Mouse (Mus musculus) forebrain, postnatal 0 days (tissue): ENCODE data around the gene Tor2a. TPM values are rescaled to one million over a fixed set of nuclear protein-coding genes. Genes with fewer than 3 reads are reported as not detected.
A peak's percentile ranks its signal among the peaks of the same experiment; 100 is the strongest.

ENCODE experiments used
- ATAC-seq: fragments of 200-750 bp; cut with Nextera tagmentation; 2 replicates; pipeline ENCODE4 v1.8.0; 2017; ENCODE audit warnings: mild to moderate bottlenecking, moderate library complexity
- DNase-seq: peaks from one replicate; pipeline ENCODE4 v3.0.0-alpha.2; 2015
- H3K27ac ChIP-seq: fragments of 300-500 bp; sonication (generic); 2 replicates; pipeline ENCODE4 v1.5.1; 2014; ENCODE audit warnings: low read depth, mild to moderate bottlenecking, antibody characterized with exemption, low read length, moderate library complexity, mixed read lengths
- H3K27me3 ChIP-seq: fragments of 300-500 bp; sonication (generic); 2 replicates; pipeline ENCODE4 v1.6.1; 2014; ENCODE audit warnings: mild to moderate bottlenecking, low read length, mixed read lengths; ENCODE audit not compliant: insufficient read depth
- H3K36me3 ChIP-seq: fragments of 300-500 bp; sonication (generic); 2 replicates; pipeline ENCODE4 v1.6.1; 2014; ENCODE audit warnings: mild to moderate bottlenecking, moderate library complexity; ENCODE audit not compliant: insufficient read depth
- H3K4me1 ChIP-seq: fragments of 300-500 bp; sonication (generic); 2 replicates; pipeline ENCODE4 v1.6.1; 2014; ENCODE audit warnings: antibody characterized with exemption; ENCODE audit not compliant: insufficient read depth
- H3K4me2 ChIP-seq: fragments of 300-500 bp; sonication (generic); 2 replicates; pipeline ENCODE4 v1.6.1; 2014; ENCODE audit warnings: low read depth, mild to moderate bottlenecking, moderate library complexity
- H3K4me3 ChIP-seq: fragments of 300-500 bp; sonication (generic); 2 replicates; pipeline ENCODE4 v1.5.1; 2014; ENCODE audit warnings: low read depth, low read length, mixed read lengths
- H3K9ac ChIP-seq: fragments of 300-500 bp; sonication (generic); 2 replicates; pipeline ENCODE4 v1.6.1; 2014; ENCODE audit warnings: mild to moderate bottlenecking
- H3K9me3 ChIP-seq: fragments of 300-500 bp; sonication (generic); 2 replicates; pipeline ENCODE4 v1.6.1; 2016; ENCODE audit warnings: low read length
- CTCF ChIP-seq: sonication (generic); IDR thresholded peaks from 2 replicates; pipeline ENCODE4 v1.5.1; 2016; ENCODE audit warnings: antibody characterized with exemption, control low read depth, low read depth
- WGBS: fragments of 180-500 bp; shearing (Covaris S2); extraction: QIAGEN DNeasy Blood & Tissue Kit; methylation state at CpG from one replicate; pipeline ENCODE4 v1.1.7; 2014; 5-methylcytosine and 5-hydroxymethylcytosine counted together
- polyA plus RNA-seq: library from polyadenylated mRNA; unstranded; fragments of >200 nt; fragmentation: Nextera tagmentation; extraction: Ambion mirVana; gene quantifications from 2 replicates; pipeline ENCODE4 v1.2.1, GENCODE M21; 2015
- total RNA-seq: library from RNA; depleted of rRNA; stranded (reverse); fragments of >200 nt; gene quantifications from 2 replicates; pipeline ENCODE4 v1.2.3, GENCODE M21; 2014; rRNA removed

Gene Tor2a
- total RNA-seq (51.4 and 54.3 TPM in 2 replicates), polyA plus RNA-seq (40.7 and 44.8 TPM in 2 replicates)

DNA sequence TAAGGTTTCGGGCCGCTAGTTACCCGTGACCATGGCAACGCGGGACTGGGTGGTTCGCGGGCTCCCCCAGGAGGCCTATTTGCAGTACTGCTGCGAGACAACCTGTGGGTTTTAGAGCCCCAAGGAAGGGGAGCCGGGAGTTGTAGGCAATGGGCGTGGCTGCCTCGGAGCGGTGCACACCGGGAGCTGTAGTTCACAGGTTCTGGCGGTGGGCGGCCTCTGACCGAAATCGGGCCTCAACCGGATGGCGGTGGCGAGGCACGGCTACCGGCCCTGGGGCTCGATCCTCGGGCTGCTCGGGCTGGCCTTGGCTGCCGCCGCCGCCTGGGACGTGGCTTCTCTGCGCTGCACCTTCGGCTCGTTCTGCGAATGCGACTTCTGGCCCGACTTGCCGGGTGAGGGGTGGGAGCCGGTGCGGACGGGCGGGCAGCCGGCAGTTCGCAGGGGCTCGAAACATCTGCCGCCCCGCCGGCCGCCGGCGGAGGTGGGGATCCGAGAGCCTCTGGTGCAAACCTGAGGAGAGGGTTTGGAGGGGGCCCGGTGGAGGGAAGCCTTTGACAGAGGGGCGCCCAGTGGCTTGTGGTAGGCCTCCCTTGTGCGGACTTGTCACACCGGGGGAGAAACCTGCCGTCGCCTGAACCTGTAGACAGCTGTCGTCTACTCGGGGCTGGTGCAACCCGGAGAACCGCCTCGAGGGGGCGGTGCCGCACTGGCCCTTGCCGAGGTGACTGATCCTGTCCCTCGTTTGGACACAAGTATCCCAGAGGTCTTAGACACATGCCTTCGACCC, at the start of gene Tor2a:
Tor2a (plus strand) TSS at position 179 of the 790 bp plus-strand sequence.
- Histone ChIP-seq H3K4me3 (peak within 1 kb of the TSS; percentile 64), H3K36me3 (peaks cover 50% of the 10 kb centered on the region), H3K4me2 (peak within 1 kb of the TSS; percentile 62), H3K27me3 (no peaks in the 10 kb centered on the region), H3K4me1 (peaks cover 8% of the 10 kb centered on the region), H3K27ac (peak within 1 kb of the TSS; percentile 89), H3K9ac (peak within 1 kb of the TSS; percentile 92), H3K9me3 (no peaks in the 10 kb centered on the region)
- TF ChIP-seq CTCF, result peak; percentile 94
- peak; percentile 98 for DNase-seq
- peak; percentile 98 for ATAC-seq
- 3% methylated on average over 64 of the region's 66 CpGs for WGBS

DNA sequence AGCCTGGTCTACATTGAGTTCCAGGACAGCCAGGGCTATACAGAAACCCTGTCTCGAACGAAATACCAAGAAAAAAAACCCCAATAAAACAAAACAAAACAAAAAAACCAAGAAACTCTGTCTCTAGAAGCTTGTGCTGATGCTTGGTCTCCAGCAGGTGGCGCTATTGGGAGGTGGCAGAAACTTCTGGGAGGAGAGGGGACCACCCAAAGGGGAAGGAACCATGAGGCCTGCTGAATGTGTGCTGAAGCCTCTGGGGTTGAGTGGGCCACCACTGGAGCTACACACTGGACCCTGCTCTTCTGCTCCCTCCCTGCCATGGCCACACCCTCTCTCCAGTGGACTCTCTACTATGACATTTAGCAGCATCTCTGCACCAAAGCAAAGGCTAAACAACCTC, 48.4 kb upstream of the Tor2a start:
- Histone ChIP-seq H3K4me1 (peaks cover 3% of the 10 kb centered on the region), H3K9me3 (no peaks in the 10 kb centered on the region), H3K27me3 (no peaks in the 10 kb centered on the region), H3K4me3 (no peak overlapping the region), H3K27ac (no peak overlapping the region), H3K36me3 (peaks cover 60% of the 10 kb centered on the region), H3K9ac (no peak overlapping the region), H3K4me2 (no peak overlapping the region)
- no peak for ATAC-seq
- DNase-seq, result peak; percentile 73
- TF ChIP-seq CTCF, result peak; percentile 83
- 32% methylated on average over 3 of the region's 3 CpGs for WGBS

DNA sequence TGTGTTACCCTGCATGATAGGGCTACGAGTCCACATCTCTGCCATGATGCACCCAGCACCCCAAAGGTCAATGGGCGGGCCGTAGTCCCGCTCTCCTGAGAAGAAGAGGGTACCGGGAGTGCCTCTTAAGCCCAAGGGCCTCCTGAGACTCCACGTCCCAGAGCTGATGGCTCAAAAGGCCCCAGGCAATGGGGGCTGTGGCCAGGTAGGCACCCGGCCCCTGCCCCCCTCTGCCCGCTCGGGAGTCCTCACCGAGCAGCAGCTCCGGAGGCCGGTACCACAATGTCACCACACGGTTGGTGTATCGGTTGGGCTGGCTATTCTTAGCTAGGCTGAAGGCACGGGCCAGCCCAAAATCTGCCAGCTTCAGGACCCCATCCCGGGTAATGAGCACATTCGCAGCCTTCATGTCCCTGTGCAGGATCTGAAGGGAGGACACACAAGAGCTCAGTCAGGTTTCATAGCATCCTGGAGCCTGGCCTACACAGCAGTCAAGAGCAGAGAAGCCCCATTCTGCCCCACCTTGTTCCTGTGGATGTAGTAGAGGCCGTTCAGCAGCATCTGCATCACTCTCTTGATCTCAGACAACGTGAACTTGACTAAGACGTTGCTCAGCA, 47.4 kb upstream of the Tor2a start:
- WGBS, result 93% methylated on average over 20 of the region's 20 CpGs
- Histone ChIP-seq H3K9ac (no peak overlapping the region), H3K4me1 (peaks cover 3% of the 10 kb centered on the region), H3K4me3 (no peak overlapping the region), H3K4me2 (no peak overlapping the region), H3K36me3 (peaks cover 52% of the 10 kb centered on the region), H3K27ac (no peak overlapping the region), H3K9me3 (no peaks in the 10 kb centered on the region), H3K27me3 (no peaks in the 10 kb centered on the region)
- no peak for ATAC-seq
- TF ChIP-seq CTCF, result no peak
- DNase-seq, result no peak

DNA sequence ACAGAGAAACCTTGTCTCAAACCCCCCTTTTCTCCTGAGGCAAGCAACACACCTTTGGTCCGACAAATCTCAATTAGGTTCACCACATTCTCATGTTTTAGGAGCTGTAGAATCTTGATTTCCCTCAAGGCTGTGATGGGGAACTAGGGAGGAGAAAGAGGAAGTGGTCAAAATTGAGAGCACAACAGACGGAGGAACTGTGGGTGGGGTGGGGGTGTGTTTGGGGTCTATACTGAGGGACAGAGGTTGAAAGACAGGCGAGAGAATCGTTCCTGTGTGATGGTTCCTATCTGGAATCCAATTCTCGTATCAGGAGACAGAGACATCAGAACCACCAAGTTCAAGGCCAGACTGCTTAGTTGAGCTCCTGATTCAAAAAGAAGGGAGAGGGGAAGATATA, 46.6 kb upstream of the Tor2a start:
- H3K27ac ChIP-seq, result no peak overlapping the region
- no peaks in the 10 kb centered on the region for H3K27me3 ChIP-seq
- peaks cover 44% of the 10 kb centered on the region for H3K36me3 ChIP-seq
- WGBS, result 91% methylated on average over 5 of the region's 5 CpGs
- H3K4me2 ChIP-seq, result no peak overlapping the region
- peaks cover 3% of the 10 kb centered on the region for H3K4me1 ChIP-seq
- H3K4me3 ChIP-seq, result no peak overlapping the region
- no peak overlapping the region for H3K9ac ChIP-seq
- no peak for TF ChIP-seq CTCF
- DNase-seq (no peak), ATAC-seq (no peak)
- no peaks in the 10 kb centered on the region for H3K9me3 ChIP-seq

DNA sequence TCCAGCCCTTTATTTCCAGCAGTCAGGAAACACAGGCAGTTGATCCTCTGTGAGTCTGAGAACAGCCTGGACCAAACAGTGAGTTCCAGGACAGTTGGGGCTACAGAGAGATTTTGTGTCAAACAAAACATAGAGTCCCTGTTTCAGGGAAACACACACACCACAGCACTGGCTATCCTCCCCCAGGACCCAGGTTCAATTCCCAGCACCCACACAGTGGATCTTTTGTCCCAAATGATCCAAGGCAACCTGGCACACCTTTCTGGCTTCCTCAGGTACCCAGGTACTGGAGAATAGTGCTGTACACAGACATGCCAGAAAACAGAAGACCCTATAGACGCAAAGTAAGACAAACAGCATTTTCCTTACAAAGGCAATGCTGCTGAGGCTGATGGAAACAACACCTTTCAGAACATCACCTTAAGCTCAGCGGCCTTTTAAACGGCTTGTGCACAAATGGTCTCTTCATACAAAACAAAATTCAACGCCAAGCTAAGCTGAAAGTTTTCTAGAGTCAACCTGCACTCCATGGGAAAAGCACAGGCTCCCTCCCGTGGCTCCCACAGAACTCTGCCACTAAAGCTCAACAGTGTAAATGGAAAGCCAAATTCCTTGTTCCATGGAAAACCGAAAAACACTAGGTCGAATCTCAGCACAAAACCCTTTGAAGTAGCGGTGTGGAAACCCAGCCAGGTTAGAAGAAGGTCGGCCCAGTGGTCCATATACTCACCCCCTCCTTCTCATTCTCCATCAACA, 45.6 kb upstream of the Tor2a start:
- Histone ChIP-seq H3K4me2 (peak overlapping the region; percentile 94), H3K27ac (0 out of 2 replicates have a peak overlapping the region, but pooled peaks have one; percentile 100), H3K9me3 (no peaks in the 10 kb centered on the region), H3K36me3 (peaks cover 35% of the 10 kb centered on the region), H3K27me3 (no peaks in the 10 kb centered on the region), H3K9ac (peak overlapping the region; percentile 86), H3K4me3 (peak overlapping the region; percentile 81), H3K4me1 (peaks cover 3% of the 10 kb centered on the region)
- TF ChIP-seq CTCF, result peak; percentile 11; the same call in 1 of the 2 replicates
- DNase-seq (no peak), ATAC-seq (no peak)
- 26% methylated on average over 9 of the region's 9 CpGs for WGBS

DNA sequence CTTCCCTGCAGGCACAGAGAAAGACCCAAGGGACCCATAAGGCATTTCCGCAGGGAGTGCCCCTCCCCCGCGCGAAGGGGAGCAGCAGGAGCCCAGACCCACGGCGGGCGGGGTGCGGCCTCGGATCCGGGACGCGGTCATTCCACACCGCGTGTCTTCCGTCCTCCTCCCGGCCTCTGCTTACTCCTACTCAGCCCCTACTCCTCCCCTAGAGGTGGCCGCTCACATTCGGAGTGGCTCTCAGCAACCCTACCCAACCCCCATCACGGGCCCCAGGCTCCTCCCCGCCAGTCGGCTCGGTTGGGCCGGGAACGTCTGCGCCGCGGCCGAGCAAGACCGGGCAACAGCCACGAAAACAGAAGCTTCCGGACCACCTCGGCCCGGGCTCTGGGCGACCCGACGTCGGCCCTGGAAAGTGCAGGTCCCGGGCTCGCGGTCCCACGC, 44.9 kb upstream of the Tor2a start:
- ATAC-seq (no peak), DNase-seq (peak; percentile 12)
- Histone ChIP-seq H3K4me1 (peaks cover 3% of the 10 kb centered on the region), H3K9ac (peak overlapping the region; percentile 86), H3K27me3 (no peaks in the 10 kb centered on the region), H3K27ac (peak overlapping the region; percentile 100), H3K36me3 (peaks cover 28% of the 10 kb centered on the region), H3K4me2 (peak overlapping the region; percentile 94), H3K4me3 (peak overlapping the region; percentile 81), H3K9me3 (no peaks in the 10 kb centered on the region)
- 4% methylated on average over 41 of the region's 41 CpGs for WGBS
- no peak for TF ChIP-seq CTCF
